8 mouse cellular contexts compared by ENCODE assay signal in the genomic region with DNA sequence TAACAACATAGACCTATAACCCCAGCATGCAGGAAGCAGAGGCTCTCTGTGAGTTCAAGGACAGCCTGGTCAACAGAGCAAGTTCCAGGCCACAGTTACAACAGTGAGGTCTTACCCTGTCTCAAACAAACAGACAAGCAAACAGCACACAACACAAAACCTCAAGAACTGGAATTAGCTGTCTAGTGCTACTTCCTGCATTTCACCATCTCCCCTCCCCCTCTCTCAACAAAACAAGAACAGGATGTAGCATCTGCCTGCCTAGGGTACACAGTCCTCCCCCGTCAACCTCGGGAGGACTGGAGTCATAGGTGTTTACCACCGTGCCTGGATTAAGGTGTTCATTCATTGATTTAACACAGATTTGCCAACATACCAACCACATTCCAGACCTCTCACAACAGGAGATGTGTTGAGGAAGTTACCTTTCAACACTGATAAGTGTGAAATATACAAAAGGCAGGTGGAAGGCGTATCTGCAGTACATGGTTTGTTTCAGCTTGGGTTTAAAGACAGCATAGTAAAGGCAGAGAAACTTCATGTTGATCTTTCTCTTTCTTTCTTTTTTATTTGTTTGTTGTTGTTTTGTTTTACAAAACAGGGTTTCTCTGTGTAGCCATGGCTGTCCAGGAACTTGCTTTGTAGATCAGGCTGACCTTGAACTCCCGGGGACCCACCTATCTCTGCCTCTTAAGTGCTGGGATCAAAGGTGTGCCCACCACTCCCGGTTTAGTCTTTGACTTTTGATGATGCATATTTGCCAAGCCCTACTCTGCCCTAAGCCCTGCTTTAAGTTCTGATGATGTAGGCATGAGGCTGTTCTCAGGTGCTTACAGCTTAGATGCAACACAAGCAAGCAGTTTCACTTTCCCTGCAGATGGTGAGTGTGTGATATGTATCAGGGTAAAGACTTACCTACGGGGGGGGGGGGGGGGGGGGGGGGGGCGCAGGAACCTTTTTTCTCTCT. TPM values are rescaled to one million over a fixed set of nuclear protein-coding genes. Genes with fewer than 3 reads are reported as not detected.
DNase-seq lines count a peak whose midpoint lies in the region; ATAC-seq lines count a peak whose summit lies in the region.

No protein-coding gene starts in this region.

- DNase-seq in lung, postnatal 10 days = peak; percentile 43
- no peak for DNase-seq in lung, postnatal 14 days
- peak; percentile 54 for DNase-seq in thymus, postnatal 4 days
- no peak for DNase-seq in gastrocnemius, adult 8-10 months (ENCODE audit: low spot score in 2 of 2)
- DNase-seq in urinary bladder, postnatal 36 days (ENCODE audit: low spot score in 2 of 2) = no peak
- DNase-seq in kidney, postnatal 25 days = no peak

- ATAC-seq in common myeloid progenitor, adult 5-6 weeks (replicated peaks; ENCODE audit: low read depth, poor library complexity, severe bottlenecking) = 0 out of 2 replicates have a peak, but pooled peaks have one; percentile 50
- ATAC-seq in monocyte, adult 5-6 weeks (replicated peaks; ENCODE audit: insufficient number of reproducible peaks, low FRiP score, low TSS enrichment, poor library complexity, severe bottlenecking) = peak; percentile 83

RNA-seq across cellular contexts. Expression of gene Coa7, which starts 9.0 kb away (rescaled TPM):
- 6.2 and 35.8 TPM in 2 replicates for total RNA-seq in common myeloid progenitor, adult 5-6 weeks (2017)
- 5.1 to 9.4 TPM (median 8.6 TPM) in 3 replicates for total RNA-seq in monocyte, adult 5-6 weeks (2017)
- 10 to 100 TPM; 26.4 to 40.8 (median 33.7) TPM for total RNA-seq in gastrocnemius, adult 8-10 months (2022)

RNA-seq across cellular contexts. Expression of gene Zyg11b, which starts 18.0 kb away (rescaled TPM):
- 24.9 and 26.6 TPM in 2 replicates for total RNA-seq in common myeloid progenitor, adult 5-6 weeks (2017)
- 21.1 to 28.9 TPM (median 23.0 TPM) in 3 replicates for total RNA-seq in monocyte, adult 5-6 weeks (2017)
- total RNA-seq in gastrocnemius, adult 8-10 months (2022) = 10 to 100 TPM; 58.6 to 67.0 (median 65.0) TPM

Comparison
In these comparisons a context has a peak if more than half of its experiments do, and no peak if none do; other contexts are left out.
1. DNase-seq: peak in lung, postnatal 10 days (single experiment) and thymus, postnatal 4 days (single experiment); none in lung, postnatal 14 days (single experiment), gastrocnemius, adult 8-10 months (0 of 2), urinary bladder, postnatal 36 days (0 of 2) and kidney, postnatal 25 days (0 of 2).